Mouse (Mus musculus) lung, postnatal 0 days (tissue): ENCODE measurements at regions not wholly inside any gene's neighbourhood (a gene's known extent, or its start where the extent isn't known, plus 50 kb on each side); places are given as distances from the start of the nearest gene placed in this dataset.

ENCODE experiments used
- ATAC-seq: fragments of 200-750 bp; cut with Nextera tagmentation; 2 replicates; pipeline ENCODE4 v1.8.0; 2017; ENCODE audit warnings: moderate library complexity
- DNase-seq: peaks from one replicate; pipeline ENCODE4 v3.0.0-alpha.2; 2016; ENCODE audit warnings: low spot score
- H3K27ac ChIP-seq: fragments of 300-500 bp; sonication (generic); 2 replicates; pipeline ENCODE4 v1.5.1; 2014; ENCODE audit warnings: antibody characterized with exemption, mild to moderate bottlenecking, low read length, mixed read lengths
- H3K27me3 ChIP-seq: fragments of 300-500 bp; sonication (generic); replicated peaks from 2 replicates; pipeline ENCODE4 v1.6.1; 2014; ENCODE audit warnings: low read length, mixed read lengths; ENCODE audit not compliant: insufficient read depth
- H3K36me3 ChIP-seq: fragments of 300-500 bp; sonication (generic); 2 replicates; pipeline ENCODE4 v1.6.1; 2014; ENCODE audit warnings: low read length, mixed read lengths; ENCODE audit not compliant: insufficient read depth
- H3K4me1 ChIP-seq: fragments of 300-500 bp; sonication (generic); 2 replicates; pipeline ENCODE4 v1.6.1; 2014; ENCODE audit warnings: antibody characterized with exemption, low read depth, low read length, mixed read lengths; ENCODE audit not compliant: insufficient read depth
- H3K4me2 ChIP-seq: fragments of 300-500 bp; sonication (generic); replicated peaks from 2 replicates; pipeline ENCODE4 v1.6.1; 2014; ENCODE audit warnings: low read depth, mild to moderate bottlenecking, low read length, moderate library complexity, mixed read lengths
- H3K4me3 ChIP-seq: fragments of 300-500 bp; sonication (generic); 2 replicates; pipeline ENCODE4 v1.5.1; 2014; ENCODE audit warnings: low read depth, low read length
- H3K9ac ChIP-seq: fragments of 300-500 bp; sonication (generic); replicated peaks from 2 replicates; pipeline ENCODE4 v1.6.1; 2014; ENCODE audit warnings: low read depth, mild to moderate bottlenecking
- H3K9me3 ChIP-seq: fragments of 300-500 bp; sonication (generic); 2 replicates; pipeline ENCODE4 v1.6.1; 2016; ENCODE audit warnings: low read length, mixed read lengths
- CTCF ChIP-seq: IDR thresholded peaks from 2 replicates; pipeline ENCODE4 v1.5.1; 2016; ENCODE audit warnings: antibody characterized with exemption, mild to moderate bottlenecking
- EP300 ChIP-seq: IDR thresholded peaks from 2 replicates; pipeline ENCODE4 v1.6.1; 2016; ENCODE audit warnings: antibody characterized with exemption, mild to moderate bottlenecking, control low read depth
- WGBS: fragments of 180-500 bp; shearing (Covaris S2); extraction: QIAGEN DNeasy Blood & Tissue Kit; methylation state at CpG from one replicate; pipeline ENCODE4 v1.1.7; 2014; 5-methylcytosine and 5-hydroxymethylcytosine counted together

GRCm38 (mm10) chr17:4576883-4577282 is 417.2 kb upstream of the Arid1b start:
- no peaks in the 10 kb centered on the region for H3K27me3 ChIP-seq
- WGBS = 39% methylated on average over 5 of the region's 5 CpGs
- TF ChIP-seq EP300 (no peak), CTCF (no peak)

GRCm38 (mm10) chr17:4581851-4582250 is 412.3 kb upstream of the Arid1b start:
- 88% methylated on average over 11 of the region's 11 CpGs for WGBS
- H3K4me2 ChIP-seq = no peak overlapping the region
- H3K36me3 ChIP-seq = no peaks in the 10 kb centered on the region
- H3K9me3 ChIP-seq = no peaks in the 10 kb centered on the region
- DNase-seq (no peak), ATAC-seq (no peak)
- H3K4me3 ChIP-seq = no peak overlapping the region
- TF ChIP-seq CTCF (no peak), EP300 (no peak)
- no peaks in the 10 kb centered on the region for H3K4me1 ChIP-seq
- H3K27ac ChIP-seq = no peak overlapping the region
- no peaks in the 10 kb centered on the region for H3K27me3 ChIP-seq
- H3K9ac ChIP-seq = no peak overlapping the region

More at GRCm38 (mm10) chr17:4576883-4577282, 417.2 kb upstream of the Arid1b start:
- Histone ChIP-seq H3K9me3 (no peaks in the 10 kb centered on the region), H3K9ac (no peak overlapping the region), H3K4me2 (no peak overlapping the region), H3K4me1 (no peaks in the 10 kb centered on the region), H3K4me3 (no peak overlapping the region), H3K36me3 (no peaks in the 10 kb centered on the region), H3K27ac (no peak overlapping the region)
- ATAC-seq (no peak), DNase-seq (no peak)

- TF ChIP-seq EP300 = no peak
- no peak for TF ChIP-seq CTCF
- 52% methylated on average over 8 of the region's 8 CpGs for WGBS
- H3K9ac ChIP-seq = no peak overlapping the region
These were observed 383.7 kb upstream of the Arid1b start for GRCm38 (mm10) chr17:4610481-4610880.

GRCm38 (mm10) chr17:4610993-4611392 is 383.1 kb upstream of the Arid1b start:
- Histone ChIP-seq H3K4me3 (no peak overlapping the region), H3K4me2 (no peak overlapping the region), H3K9me3 (no peaks in the 10 kb centered on the region), H3K27me3 (no peaks in the 10 kb centered on the region), H3K36me3 (no peaks in the 10 kb centered on the region), H3K27ac (no peak overlapping the region), H3K9ac (no peak overlapping the region), H3K4me1 (no peaks in the 10 kb centered on the region)
- DNase-seq (no peak), ATAC-seq (no peak)
- peak; percentile 41 for TF ChIP-seq CTCF
- TF ChIP-seq EP300 = no peak
- 74% methylated on average over 4 of the region's 5 CpGs for WGBS

More at GRCm38 (mm10) chr17:4610481-4610880, 383.7 kb upstream of the Arid1b start:
- peak; percentile 6 for DNase-seq
- Histone ChIP-seq H3K4me2 (no peak overlapping the region), H3K36me3 (no peaks in the 10 kb centered on the region), H3K4me1 (no peaks in the 10 kb centered on the region), H3K27me3 (no peaks in the 10 kb centered on the region), H3K4me3 (no peak overlapping the region), H3K27ac (no peak overlapping the region), H3K9me3 (no peaks in the 10 kb centered on the region)
- ATAC-seq = no peak; the same call in 1 of the 2 replicates

GRCm38 (mm10) chr17:4611711-4612110 is 382.4 kb upstream of the Arid1b start:
- Histone ChIP-seq H3K9ac (no peak overlapping the region), H3K4me2 (no peak overlapping the region), H3K4me1 (no peaks in the 10 kb centered on the region), H3K9me3 (no peaks in the 10 kb centered on the region), H3K4me3 (no peak overlapping the region), H3K27me3 (no peaks in the 10 kb centered on the region), H3K27ac (no peak overlapping the region), H3K36me3 (no peaks in the 10 kb centered on the region)
- WGBS = 62% methylated on average over 2 of the region's 2 CpGs
- ATAC-seq = no peak
- no peak for DNase-seq
- TF ChIP-seq CTCF = no peak
- no peak for TF ChIP-seq EP300

- no peak for TF ChIP-seq CTCF
- TF ChIP-seq EP300 = no peak
- ATAC-seq (peak; percentile 87), DNase-seq (peak; percentile 58)
- Histone ChIP-seq H3K27ac (no peak overlapping the region), H3K9me3 (no peaks in the 10 kb centered on the region), H3K4me2 (no peak overlapping the region; the same call in 1 of the 2 replicates), H3K4me3 (no peak overlapping the region), H3K36me3 (no peaks in the 10 kb centered on the region), H3K27me3 (no peaks in the 10 kb centered on the region), H3K9ac (no peak overlapping the region), H3K4me1 (no peaks in the 10 kb centered on the region)
- WGBS = 18% methylated on average over 10 of the region's 10 CpGs
These were observed 382.0 kb upstream of the Arid1b start for GRCm38 (mm10) chr17:4612136-4612535.

GRCm38 (mm10) chr17:4612741-4613140 is 381.4 kb upstream of the Arid1b start:
- Histone ChIP-seq H3K4me3 (no peak overlapping the region), H3K9ac (no peak overlapping the region), H3K4me1 (no peaks in the 10 kb centered on the region), H3K36me3 (no peaks in the 10 kb centered on the region), H3K27me3 (no peaks in the 10 kb centered on the region), H3K27ac (no peak overlapping the region), H3K9me3 (no peaks in the 10 kb centered on the region), H3K4me2 (no peak overlapping the region)
- ATAC-seq (no peak), DNase-seq (no peak)
- 77% methylated on average over 7 of the region's 7 CpGs for WGBS
- no peak for TF ChIP-seq CTCF
- no peak for TF ChIP-seq EP300
